Mouse (Mus musculus) neural tube, embryonic 11.5 days (tissue): ENCODE results near the gene Prmt9. TPM values are rescaled to one million over a fixed set of nuclear protein-coding genes. Genes with fewer than 3 reads are reported as not detected.

Source experiments
- ATAC-seq: fragments of 200-750 bp; cut with Nextera tagmentation; 2 replicates; pipeline ENCODE4 v1.8.0; 2017; ENCODE audit warnings: moderate number of reproducible peaks, mild to moderate bottlenecking, moderate TSS enrichment, moderate library complexity; ENCODE audit not compliant: insufficient read depth, low FRiP score, low TSS enrichment
- DNase-seq: peaks from one replicate; pipeline ENCODE4 v3.0.0-alpha.2; 2015; ENCODE audit warnings: low spot score
- H3K27ac ChIP-seq: fragments of 300-500 bp; sonication (generic); 2 replicates; pipeline ENCODE4 v1.5.1; 2014; ENCODE audit warnings: low read depth, mild to moderate bottlenecking, low read length
- H3K27me3 ChIP-seq: fragments of 300-500 bp; sonication (generic); 2 replicates; pipeline ENCODE4 v1.6.1; 2014; ENCODE audit warnings: mild to moderate bottlenecking, low read length, mixed read lengths; ENCODE audit not compliant: control insufficient read depth, insufficient read depth
- H3K36me3 ChIP-seq: fragments of 300-500 bp; sonication (generic); 2 replicates; pipeline ENCODE4 v1.6.1; 2014; ENCODE audit warnings: mild to moderate bottlenecking, low read length, moderate library complexity, mixed read lengths; ENCODE audit not compliant: control insufficient read depth, insufficient read depth
- H3K4me1 ChIP-seq: fragments of 300-500 bp; sonication (generic); 2 replicates; pipeline ENCODE4 v1.6.1; 2014; ENCODE audit warnings: low read length, mixed read lengths; ENCODE audit not compliant: control insufficient read depth, insufficient read depth
- H3K4me2 ChIP-seq: fragments of 300-500 bp; sonication (generic); 2 replicates; pipeline ENCODE4 v1.6.1; 2014; ENCODE audit warnings: low read depth, mild to moderate bottlenecking, moderate library complexity
- H3K4me3 ChIP-seq: fragments of 300-500 bp; sonication (generic); 2 replicates; pipeline ENCODE4 v1.5.1; 2014; ENCODE audit warnings: low read depth, low read length
- H3K9ac ChIP-seq: fragments of 300-500 bp; sonication (generic); 2 replicates; pipeline ENCODE4 v1.6.1; 2014; ENCODE audit warnings: mild to moderate bottlenecking, low read length
- H3K9me3 ChIP-seq: fragments of 300-500 bp; sonication (generic); 2 replicates; pipeline ENCODE4 v1.6.1; 2016; ENCODE audit warnings: low read length; ENCODE audit not compliant: control insufficient read depth
- WGBS: fragments of 180-500 bp; shearing (Covaris S2); extraction: QIAGEN DNeasy Blood & Tissue Kit; methylation state at CpG from one replicate; pipeline ENCODE4 v1.1.7; 2014; 5-methylcytosine and 5-hydroxymethylcytosine counted together
- polyA plus RNA-seq: library from polyadenylated mRNA; unstranded; fragments of >200 nt; fragmentation: Nextera tagmentation; extraction: Ambion mirVana; gene quantifications from 2 replicates; pipeline ENCODE4 v1.2.1, GENCODE M21; 2014

Gene Prmt9
- polyA plus RNA-seq = 22.5 and 22.7 TPM in 2 replicates

DNA sequence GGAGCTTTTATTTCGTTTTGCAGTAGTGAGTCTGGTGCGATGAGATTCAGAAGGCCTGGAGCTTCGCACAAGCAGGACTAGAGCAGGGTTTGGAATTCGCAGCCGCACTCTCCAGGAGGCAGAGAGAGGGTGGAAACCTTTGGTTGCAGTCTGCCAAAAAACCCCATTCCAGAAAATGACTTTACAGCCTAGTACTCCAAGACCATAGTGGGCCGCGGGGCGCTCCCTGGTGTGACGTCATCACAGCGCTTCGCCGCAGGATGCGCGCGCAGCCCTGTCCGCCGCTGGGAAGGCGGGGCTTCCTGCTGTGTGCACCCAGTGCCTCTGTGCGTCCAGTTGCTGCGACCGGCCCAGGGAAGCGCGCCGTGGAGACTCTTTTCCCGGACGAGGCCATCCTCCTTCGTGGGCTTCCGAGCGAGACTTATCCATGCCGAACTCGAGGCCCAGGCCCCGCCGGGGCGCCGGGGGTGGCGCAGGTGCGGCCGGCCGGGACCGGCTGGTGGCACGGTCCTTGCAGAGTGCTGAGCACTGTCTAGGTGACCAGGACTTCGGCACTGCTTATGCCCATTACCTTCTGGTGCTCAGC lies at the start of gene Prmt9:
Gene Prmt9 (plus strand): TSS at position 277 of the 586 bp plus-strand sequence.
- ATAC-seq = peak; percentile 96
- 4% methylated on average over 42 of the region's 42 CpGs for WGBS

DNA sequence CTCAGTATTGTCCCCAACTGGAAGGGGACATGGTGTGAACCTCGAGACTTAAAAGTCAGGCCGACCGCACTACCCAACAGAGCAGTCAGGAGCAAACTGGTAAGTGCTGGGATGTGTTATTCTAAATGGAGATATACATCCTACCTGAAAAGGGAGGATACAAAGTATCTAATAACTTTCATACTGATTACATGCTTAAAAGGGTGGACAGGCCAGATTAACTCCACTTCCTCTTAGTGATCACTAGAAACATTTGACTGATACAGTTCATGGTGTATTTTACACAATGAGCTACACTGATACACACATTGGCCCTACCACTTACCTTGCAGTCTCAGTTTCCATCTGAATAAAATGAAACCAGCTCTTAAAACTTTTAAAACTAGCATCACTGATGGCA lies 48.9 kb upstream of the Prmt9 start:
- DNase-seq (no peak), ATAC-seq (no peak)
- Histone ChIP-seq H3K27ac (no peak overlapping the region), H3K9me3 (no peaks in the 10 kb centered on the region), H3K27me3 (no peaks in the 10 kb centered on the region), H3K9ac (no peak overlapping the region), H3K4me3 (no peak overlapping the region), H3K4me2 (no peak overlapping the region), H3K4me1 (no peaks in the 10 kb centered on the region), H3K36me3 (no peaks in the 10 kb centered on the region)
- 93% methylated on average over 3 of the region's 3 CpGs for WGBS

More for the DNA sequence above, at the start of gene Prmt9:
- no peaks in the 10 kb centered on the region for H3K27me3 ChIP-seq
- H3K27ac ChIP-seq = peak within 1 kb of the TSS; percentile 65; the same call in 1 of the 2 replicates
- no peaks in the 10 kb centered on the region; the same call in 1 of the 2 replicates for H3K4me1 ChIP-seq
- H3K36me3 ChIP-seq = peaks cover 4% of the 10 kb centered on the region; the same call in 1 of the 2 replicates
- H3K4me2 ChIP-seq = peak within 1 kb of the TSS; percentile 61
- peak within 1 kb of the TSS; percentile 80 for H3K4me3 ChIP-seq
- peak within 1 kb of the TSS; percentile 85 for H3K9ac ChIP-seq
- H3K9me3 ChIP-seq = no peaks in the 10 kb centered on the region
- DNase-seq = peak; percentile 93

GRCm38 (mm10) chr8:77501131-77501530 lies 48.1 kb upstream of the Prmt9 start:
- Histone ChIP-seq H3K27ac (no peak overlapping the region), H3K4me3 (no peak overlapping the region), H3K9ac (no peak overlapping the region), H3K9me3 (no peaks in the 10 kb centered on the region), H3K4me1 (no peaks in the 10 kb centered on the region), H3K4me2 (no peak overlapping the region), H3K36me3 (no peaks in the 10 kb centered on the region), H3K27me3 (no peaks in the 10 kb centered on the region)
- DNase-seq (no peak), ATAC-seq (no peak)
- 88% methylated on average over 8 of the region's 8 CpGs for WGBS

GRCm38 (mm10) chr8:77502547-77502946 lies 46.6 kb upstream of the Prmt9 start:
- DNase-seq = no peak
- Histone ChIP-seq H3K9me3 (no peaks in the 10 kb centered on the region), H3K9ac (no peak overlapping the region), H3K4me3 (no peak overlapping the region), H3K27me3 (no peaks in the 10 kb centered on the region), H3K4me1 (no peaks in the 10 kb centered on the region), H3K36me3 (no peaks in the 10 kb centered on the region), H3K4me2 (no peak overlapping the region), H3K27ac (no peak overlapping the region)
- no peak for ATAC-seq
- WGBS = 91% methylated on average over 6 of the region's 6 CpGs

GRCm38 (mm10) chr8:77506539-77506938 lies 42.7 kb upstream of the Prmt9 start:
- no peak overlapping the region for H3K4me3 ChIP-seq
- no peaks in the 10 kb centered on the region for H3K9me3 ChIP-seq
- H3K4me2 ChIP-seq = no peak overlapping the region
- ATAC-seq (no peak), DNase-seq (no peak)
- no peak overlapping the region for H3K9ac ChIP-seq
- no peaks in the 10 kb centered on the region for H3K36me3 ChIP-seq
- no peaks in the 10 kb centered on the region for H3K4me1 ChIP-seq
- WGBS = 86% methylated on average over 7 of the region's 7 CpGs
- no peak overlapping the region for H3K27ac ChIP-seq
- H3K27me3 ChIP-seq = no peaks in the 10 kb centered on the region

DNA sequence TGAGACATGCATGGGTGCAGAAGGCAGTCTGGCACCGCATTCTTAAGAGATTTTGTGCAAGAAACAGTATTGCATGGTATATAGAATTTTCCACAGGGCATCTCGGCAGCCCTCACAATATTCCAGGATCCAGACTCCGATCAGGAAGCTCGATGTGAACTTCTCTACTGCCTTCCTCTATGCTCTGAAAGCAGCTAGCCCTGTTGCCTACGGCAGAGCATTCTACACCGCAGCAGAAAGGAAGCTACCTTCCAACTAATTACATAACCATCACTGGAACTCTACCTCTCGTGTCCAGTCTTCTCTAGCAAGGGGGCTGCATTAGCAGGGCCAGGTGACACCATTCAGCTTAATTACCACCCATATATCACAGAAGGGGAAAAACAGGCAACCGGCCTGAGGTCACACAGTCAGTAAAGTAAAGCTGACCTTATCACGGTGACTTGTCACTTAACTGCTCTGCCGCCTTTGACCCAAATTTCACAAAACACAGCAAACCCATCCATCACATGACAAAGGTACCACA lies 41.6 kb upstream of the Prmt9 start:
- ATAC-seq (no peak), DNase-seq (no peak)
- no peaks in the 10 kb centered on the region for H3K9me3 ChIP-seq
- no peak overlapping the region for H3K4me3 ChIP-seq
- no peak overlapping the region for H3K27ac ChIP-seq
- no peaks in the 10 kb centered on the region for H3K27me3 ChIP-seq
- H3K36me3 ChIP-seq = no peaks in the 10 kb centered on the region
- H3K9ac ChIP-seq = no peak overlapping the region
- WGBS = 55% methylated on average over 10 of the region's 10 CpGs
- H3K4me1 ChIP-seq = no peaks in the 10 kb centered on the region
- H3K4me2 ChIP-seq = no peak overlapping the region

DNA sequence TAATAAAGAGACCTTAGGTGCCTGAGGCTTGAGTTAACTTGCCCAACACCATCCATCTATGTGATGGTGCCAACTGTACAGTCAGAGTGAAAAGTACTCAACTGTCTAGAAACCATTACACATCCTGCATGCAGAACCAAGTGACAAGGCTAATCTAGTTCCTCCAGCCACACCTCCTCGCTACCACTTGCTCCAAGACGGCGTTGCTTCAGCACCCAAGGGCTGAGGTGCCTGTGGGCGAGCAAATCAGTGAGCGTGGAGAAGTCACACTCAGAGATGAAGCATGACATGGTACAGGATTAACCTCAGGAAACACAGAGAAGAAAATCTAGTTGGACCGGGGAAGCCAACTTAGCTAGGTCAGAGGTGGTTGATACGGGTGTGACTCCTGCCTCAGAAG lies 40.2 kb upstream of the Prmt9 start:
- Histone ChIP-seq H3K27ac (no peak overlapping the region), H3K4me2 (no peak overlapping the region), H3K4me3 (no peak overlapping the region), H3K27me3 (no peaks in the 10 kb centered on the region), H3K4me1 (0 out of 2 replicates have a peak, but pooled peaks cover 2% of the 10 kb centered on the region), H3K9ac (no peak overlapping the region), H3K36me3 (no peaks in the 10 kb centered on the region), H3K9me3 (no peaks in the 10 kb centered on the region)
- 95% methylated on average over 7 of the region's 7 CpGs for WGBS
- ATAC-seq = no peak
- no peak for DNase-seq

DNA sequence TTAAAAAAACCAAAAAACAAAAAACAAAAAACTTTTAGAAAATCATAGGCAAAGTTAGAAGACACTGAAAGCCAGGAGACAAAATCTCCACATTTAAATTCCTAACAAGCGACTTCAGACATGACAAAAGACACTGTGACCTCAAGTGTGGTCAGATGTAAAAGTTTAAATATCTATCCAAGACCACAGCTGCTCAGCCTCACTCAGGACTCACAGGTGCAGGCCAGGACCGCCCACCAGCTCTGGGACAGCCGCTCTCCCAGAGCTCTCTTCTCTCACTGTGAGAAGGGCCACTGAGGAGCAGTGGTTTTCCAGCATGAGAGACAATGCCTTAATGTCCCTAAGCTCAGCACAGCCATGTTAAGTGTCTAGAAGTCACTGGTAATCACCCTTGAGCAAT lies 38.8 kb upstream of the Prmt9 start:
- WGBS = 66% methylated on average over 3 of the region's 3 CpGs
- Histone ChIP-seq H3K9me3 (no peaks in the 10 kb centered on the region), H3K9ac (no peak overlapping the region), H3K36me3 (no peaks in the 10 kb centered on the region), H3K27me3 (no peaks in the 10 kb centered on the region), H3K27ac (no peak overlapping the region), H3K4me1 (0 out of 2 replicates have a peak, but pooled peaks cover 2% of the 10 kb centered on the region), H3K4me2 (no peak overlapping the region), H3K4me3 (no peak overlapping the region)
- no peak for DNase-seq
- no peak for ATAC-seq
